Mouse (Mus musculus): ENCODE measurements around the gene 4930415O20Rik.

GRCm38 (mm10) chr15:98602191-98602881 lies 31.5 kb downstream of the 4930415O20Rik start:
- TF ChIP-seq CTCF (IDR thresholded peaks at IDR 0.05; ENCODE audit: control insufficient read depth, insufficient read depth, insufficient read length), result no peak
- no peak for TF ChIP-seq MAX (IDR thresholded peaks at IDR 0.05)
- TF ChIP-seq CEBPB (IDR thresholded peaks at IDR 0.05; ENCODE audit: low read depth), result no peak
- no peak for TF ChIP-seq MYOG (IDR thresholded peaks at IDR 0.05; ENCODE audit: control insufficient read depth, extremely low read depth, insufficient read length)
- no peak for TF ChIP-seq FOSL1 (IDR thresholded peaks at IDR 0.05; ENCODE audit: insufficient read depth, low read length, poor library complexity, severe bottlenecking)
- TF ChIP-seq USF1 (IDR thresholded peaks at IDR 0.05; ENCODE audit: low read depth), result no peak

All from C2C12 (cell line).